ENCODE assay signal across 17 mouse cellular contexts in the genomic region with DNA sequence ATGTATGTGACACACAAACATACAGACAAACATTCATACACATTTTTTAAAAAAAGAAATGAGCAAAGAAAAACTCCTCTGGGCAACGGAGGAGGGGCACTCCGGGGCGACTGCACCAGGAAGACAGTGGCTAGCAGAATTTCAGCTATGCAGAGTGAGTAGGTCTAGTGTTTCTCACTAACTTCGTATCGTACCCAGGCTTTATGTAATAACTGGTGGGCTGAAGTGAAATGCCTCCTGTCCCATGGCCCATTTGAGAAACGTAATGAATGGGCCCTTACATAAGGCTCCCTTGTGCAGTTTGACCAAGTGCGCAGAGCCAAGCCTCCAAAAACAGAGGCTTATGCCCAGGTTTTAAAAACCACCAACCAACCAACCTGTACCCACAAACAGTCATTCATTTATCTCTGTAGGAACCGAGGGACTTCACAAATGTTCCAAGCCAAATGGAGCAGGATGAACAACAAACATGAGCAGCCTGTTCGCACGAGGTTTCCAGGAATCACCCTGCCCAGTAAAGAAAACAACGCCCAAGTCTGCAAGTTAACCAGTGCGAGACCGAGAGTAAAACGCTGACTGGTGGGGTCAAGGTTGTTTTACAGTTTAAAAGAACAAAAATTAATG. TPM values are rescaled to one million over a fixed set of nuclear protein-coding genes. Genes with fewer than 3 reads are reported as not detected.
DNase-seq lines count a peak whose midpoint lies in the region; ATAC-seq and TF ChIP-seq lines count a peak whose summit lies in the region.
"Had no signal": no experiment of that assay in that cellular context is flagged by ENCODE, and none has a peak within 500 bp of the region (broad histone marks: within the 10 kb centered on the region; RNA-seq: fewer than 3 reads in every experiment).

No protein-coding gene starts in this region.

- peak; percentile 9 for DNase-seq in embryo, embryonic 11 days
- no peak for DNase-seq in embryo, embryonic 10 days (ENCODE audit: low spot score)
- peak; percentile 2 for DNase-seq in layer of hippocampus, adult 9-11 months
- DNase-seq in layer of hippocampus, postnatal 10 days (ENCODE audit: low spot score in 2 of 2), result no peak
- no peak for DNase-seq in Patski (ENCODE audit: low read depth, low spot score)
- peak; percentile 14 for DNase-seq in neural tube, embryonic 11.5 days (ENCODE audit: low spot score)
- DNase-seq in testis, postnatal 10 days (ENCODE audit: low spot score), result no peak
- DNase-seq: heart, adult 2 months; heart, postnatal 14 days; lung, embryonic 14.5 days; right cerebral cortex, postnatal 4 days had no signal

- peaks cover 2% of the 10 kb centered on the region for H3K27me3 ChIP-seq in Patski
- H3K27me3 ChIP-seq in neural tube, embryonic 11.5 days (ENCODE audit: control insufficient read depth, insufficient read depth, low read length), result no peaks in the 10 kb centered on the region
- H3K27me3 ChIP-seq: CH12.LX; forebrain, embryonic 15.5 days; hindbrain, embryonic 15.5 days; midbrain, embryonic 15.5 days had no signal

- no peak overlapping the region for H3K4me2 ChIP-seq in neural tube, embryonic 11.5 days (ENCODE audit: low read depth)
- H3K4me2 ChIP-seq: forebrain, embryonic 15.5 days; hindbrain, embryonic 15.5 days; lung, embryonic 14.5 days; midbrain, embryonic 15.5 days had no signal

- POLR2A ChIA-PET in Patski (lab: Charles Lee), result no interaction called here

- H3K4me3 ChIP-seq in neural tube, embryonic 11.5 days (ENCODE audit: low read depth, low read length), result no peak overlapping the region
- H3K4me3 ChIP-seq: forebrain, embryonic 15.5 days; heart, adult 2 months; hindbrain, embryonic 15.5 days; midbrain, embryonic 15.5 days had no signal

- 63% methylated on average over 14 of the region's 14 CpGs for WGBS in neural tube, embryonic 11.5 days

- CTCF ChIA-PET in Patski (lab: Charles Lee), result no interaction called here

- no peaks in the 10 kb centered on the region for H3K36me3 ChIP-seq in neural tube, embryonic 11.5 days (ENCODE audit: control insufficient read depth, insufficient read depth, low read length)
- H3K36me3 ChIP-seq: forebrain, embryonic 15.5 days; hindbrain, embryonic 15.5 days; midbrain, embryonic 15.5 days had no signal

- no peaks in the 10 kb centered on the region for H3K4me1 ChIP-seq in neural tube, embryonic 11.5 days (ENCODE audit: control insufficient read depth, insufficient read depth, low read length)
- H3K4me1 ChIP-seq: forebrain, embryonic 15.5 days; hindbrain, embryonic 15.5 days; midbrain, embryonic 15.5 days had no signal

- 0 out of 2 replicates have a peak, but pooled peaks cover 3% of the 10 kb centered on the region for H3K9me3 ChIP-seq in neural tube, embryonic 11.5 days (ENCODE audit: control insufficient read depth, low read length)
- H3K9me3 ChIP-seq: forebrain, embryonic 15.5 days; hindbrain, embryonic 15.5 days; midbrain, embryonic 15.5 days had no signal

- peak; percentile 35 for ATAC-seq in Patski
- no peak for ATAC-seq in neural tube, embryonic 11.5 days (ENCODE audit: insufficient read depth, low FRiP score, low TSS enrichment)
- no peak for ATAC-seq in cerebellum, adult (ENCODE audit: insufficient number of reproducible peaks, low FRiP score, low TSS enrichment)
- ATAC-seq: forebrain, embryonic 15.5 days; intestine, postnatal 0 days; midbrain, embryonic 15.5 days had no signal

- in situ Hi-C loops in Patski (cut with MboI; ENCODE audit: low pct_unique_long_range_greater_than_20kb), result no loop called here

- no peak overlapping the region for H3K27ac ChIP-seq in neural tube, embryonic 11.5 days (ENCODE audit: low read depth, low read length)
- H3K27ac ChIP-seq: forebrain, embryonic 15.5 days; heart, adult 2 months; hindbrain, embryonic 15.5 days; midbrain, embryonic 15.5 days had no signal

- no peak for TF ChIP-seq CTCF in Patski (IDR thresholded peaks at IDR 0.05)

- H3K9ac ChIP-seq in neural tube, embryonic 11.5 days (ENCODE audit: low read length), result no peak overlapping the region
- H3K9ac ChIP-seq: forebrain, embryonic 15.5 days; hindbrain, embryonic 15.5 days; lung, embryonic 14.5 days; midbrain, embryonic 15.5 days had no signal

RNA-seq across cellular contexts. Expression of gene Tram2, which starts 45.8 kb away (rescaled TPM):
- total RNA-seq in layer of hippocampus, postnatal 10 days (2021), result 1 to 10 TPM; 2.4 to 2.8 TPM
- polyA plus RNA-seq in Patski (2021), result 12.4 TPM
- 6.9 and 7.9 TPM in 2 replicates for polyA plus RNA-seq in neural tube, embryonic 11.5 days (2014; fragmentation: Nextera tagmentation; extraction: Ambion mirVana)

Comparison
In these comparisons a context has a peak if more than half of its experiments do, and no peak if none do; other contexts are left out.
1. DNase-seq: peak in embryo, embryonic 11 days (single experiment), layer of hippocampus, adult 9-11 months (single experiment) and neural tube, embryonic 11.5 days (single experiment); none in embryo, embryonic 10 days (single experiment), layer of hippocampus, postnatal 10 days (0 of 2), Patski (single experiment) and testis, postnatal 10 days (single experiment).